Mouse (Mus musculus) ES-Bruce4 (cell line): ENCODE data around the gene Tlx2.

ENCODE experiments used
- CTCF ChIP-seq: IDR thresholded peaks from one replicate; pipeline ENCODE4 v1.8.1; 2011; ENCODE audit warnings: low read depth, low read length
- EP300 ChIP-seq: IDR thresholded peaks from 2 replicates; pipeline ENCODE4 v1.6.1; 2011; ENCODE audit warnings: low read depth, low read length; ENCODE audit not compliant: insufficient read depth

GRCm38 (mm10) chr6:83118369-83118768 lies 48.3 kb upstream of the Tlx2 start:
- no peak for TF ChIP-seq EP300
- TF ChIP-seq CTCF = no peak
